Mouse (Mus musculus): ENCODE measurements around the gene Arhgap18. TPM values are rescaled to one million over a fixed set of nuclear protein-coding genes. Genes with fewer than 3 reads are reported as not detected.

Gene Arhgap18
- polyA plus RNA-seq, 1 experiment: 3.9 TPM

DNA sequence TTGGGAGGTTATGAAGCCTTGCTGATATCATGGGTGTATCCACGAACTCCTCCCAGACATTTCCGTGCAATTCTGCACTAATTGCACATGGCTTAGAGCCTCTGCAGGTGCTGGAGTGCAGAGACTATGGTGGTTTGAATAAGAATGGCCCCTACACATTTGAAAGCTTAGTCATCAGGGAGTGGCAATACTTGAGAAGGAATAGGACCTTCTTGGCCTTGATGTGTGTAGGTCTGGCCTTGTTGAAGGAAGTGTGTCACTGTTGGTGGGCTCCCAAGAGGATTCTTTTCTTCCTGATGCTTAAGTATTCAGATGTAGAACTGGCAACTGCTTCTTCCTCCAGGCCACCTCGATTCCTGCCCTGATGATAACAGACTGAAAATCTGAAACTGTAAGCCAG is 205.3 kb downstream of the Arhgap18 start:
- Histone ChIP-seq H3K4me1 (ENCODE audit: control insufficient read depth, insufficient read depth, low read length) (no peaks in the 10 kb centered on the region), H3K4me3 (replicated peaks; ENCODE audit: extremely low read depth, low read depth, low read length) (no peak overlapping the region)
- 75% methylated on average over 3 of the region's 3 CpGs for WGBS
- no peak for DNase-seq
- TF ChIP-seq CTCF (IDR thresholded peaks at IDR 0.05; ENCODE audit: insufficient read depth, low read length): no peak
- TF ChIP-seq POLR2A (IDR thresholded peaks at IDR 0.05; ENCODE audit: borderline replicate concordance, extremely low read depth, low read depth, low read length): no peak
